Mouse (Mus musculus) 3134 (cell line): ENCODE data around the gene Srr.

ENCODE experiments used
- DNase-seq: peaks from one replicate; pipeline ENCODE4 v3.0.0-alpha.2; 2011; ENCODE audit warnings: low spot score; ENCODE audit not compliant: insufficient read length; ENCODE audit errors: extremely low read depth

Srr gene

GRCm38 (mm10) chr11:74866640-74867039 lies 59.1 kb downstream of the Srr start:
- DNase-seq, result peak; percentile 80

GRCm38 (mm10) chr11:74865252-74865651 lies 60.5 kb downstream of the Srr start:
- no peak for DNase-seq

GRCm38 (mm10) chr11:74864421-74864820 lies 61.3 kb downstream of the Srr start:
- DNase-seq, result peak; percentile 57

- DNase-seq, result no peak
These were observed 62.3 kb downstream of the Srr start for GRCm38 (mm10) chr11:74863471-74863870.

- peak; percentile 72 for DNase-seq
These were observed 63.6 kb downstream of the Srr start for GRCm38 (mm10) chr11:74862129-74862528.

- no peak for DNase-seq
These were observed 68.0 kb downstream of the Srr start for GRCm38 (mm10) chr11:74857756-74858155.
